Mouse (Mus musculus): ENCODE data around the gene Nxf1.

- TF ChIP-seq CTCF (IDR thresholded peaks at IDR 0.05; ENCODE audit: low read depth) (0 out of 2 replicates have a peak, but pooled peaks have one; percentile 0), EP300 (IDR thresholded peaks at IDR 0.05; ENCODE audit: low read depth) (peak; percentile 32; the same call in 1 of the 2 replicates)
These were observed 40.0 kb upstream of the Nxf1 start for GRCm38 (mm10) chr19:8716767-8717475.
